Mouse (Mus musculus) lung, embryonic 15.5 days (tissue): ENCODE measurements around the gene Chd1. TPM values are rescaled to one million over a fixed set of nuclear protein-coding genes. Genes with fewer than 3 reads are reported as not detected.
"Not testable (repeated sequence)": the region's sequence is repeated elsewhere in the genome, so short reads cannot be mapped to it uniquely, and the experiment has no call there.

Source experiments
- ATAC-seq: fragments of 200-750 bp; cut with Nextera tagmentation; 2 replicates; pipeline ENCODE4 v1.8.0; 2017; ENCODE audit warnings: moderate number of reproducible peaks, borderline replicate concordance; ENCODE audit not compliant: low FRiP score, low TSS enrichment; ENCODE audit errors: extremely low read depth
- H3K27ac ChIP-seq: fragments of 300-500 bp; sonication (generic); 2 replicates; pipeline ENCODE4 v1.5.1; 2015; ENCODE audit warnings: moderate library complexity, mild to moderate bottlenecking, inconsistent platforms
- H3K27me3 ChIP-seq: fragments of 300-500 bp; sonication (generic); 2 replicates; pipeline ENCODE4 v1.6.1; 2015; ENCODE audit warnings: inconsistent platforms
- H3K36me3 ChIP-seq: fragments of 300-500 bp; sonication (generic); 2 replicates; pipeline ENCODE4 v1.6.1; 2015; ENCODE audit warnings: inconsistent platforms
- H3K4me1 ChIP-seq: fragments of 300-500 bp; sonication (generic); 2 replicates; pipeline ENCODE4 v1.6.1; 2015; ENCODE audit warnings: inconsistent platforms
- H3K4me2 ChIP-seq: fragments of 300-500 bp; sonication (generic); 2 replicates; pipeline ENCODE4 v1.6.1; 2015; ENCODE audit warnings: inconsistent platforms, mild to moderate bottlenecking, moderate library complexity
- H3K4me3 ChIP-seq: fragments of 300-500 bp; sonication (generic); 2 replicates; pipeline ENCODE4 v1.5.1; 2015; ENCODE audit warnings: mild to moderate bottlenecking, inconsistent platforms
- H3K9ac ChIP-seq: fragments of 300-500 bp; sonication (generic); 2 replicates; pipeline ENCODE4 v1.6.1; 2015; ENCODE audit warnings: inconsistent platforms
- H3K9me3 ChIP-seq: fragments of 300-500 bp; sonication (generic); 2 replicates; pipeline ENCODE4 v1.6.1; 2016; ENCODE audit warnings: inconsistent platforms
- whole genome bisulfite sequencing: fragments of 180-500 bp; shearing (Covaris S2); methylation state at CpG from one replicate; pipeline ENCODE4 v1.1.7; 2015; 5-methylcytosine and 5-hydroxymethylcytosine counted together
- polyA plus RNA-seq: library from polyadenylated mRNA; unstranded; fragments of >200 nt; fragmentation: Nextera tagmentation; extraction: Ambion mirVana; gene quantifications from 2 replicates; pipeline ENCODE4 v1.2.1, GENCODE M21; 2015

Chd1 gene
- polyA plus RNA-seq, 1 experiment from 2014 or later: 30.2 TPM

- Histone ChIP-seq H3K9ac (peak overlapping the region; percentile 93), H3K27me3 (no peaks in the 10 kb centered on the region), H3K4me2 (peak overlapping the region; percentile 60), H3K4me3 (peak overlapping the region; percentile 93), H3K36me3 (peaks cover 13% of the 10 kb centered on the region), H3K27ac (peak overlapping the region; percentile 98), H3K9me3 (no peaks in the 10 kb centered on the region), H3K4me1 (peaks cover 15% of the 10 kb centered on the region)
- WGBS: 4% methylated on average over 12 of the region's 12 CpGs
- ATAC-seq: no peak
These were observed 651 bp upstream of the Chd1 start for GRCm38 (mm10) chr17:15704158-15704474.

- Histone ChIP-seq H3K9ac (peak overlapping the region; percentile 93), H3K4me1 (peaks cover 15% of the 10 kb centered on the region), H3K27me3 (no peaks in the 10 kb centered on the region), H3K9me3 (no peaks in the 10 kb centered on the region), H3K27ac (peak overlapping the region; percentile 98), H3K36me3 (peaks cover 14% of the 10 kb centered on the region), H3K4me2 (peak overlapping the region; percentile 85), H3K4me3 (peak overlapping the region; percentile 93)
- under 1% methylated on average over 88 of the region's 89 CpGs for WGBS
- ATAC-seq: peak; percentile 56
These were observed 827 bp downstream of the Chd1 start for GRCm38 (mm10) chr17:15705303-15706284.

- Histone ChIP-seq H3K4me3 (no peak overlapping the region), H3K4me2 (no peak overlapping the region), H3K36me3 (peaks cover 5% of the 10 kb centered on the region; the same call in 1 of the 2 replicates), H3K27me3 (no peaks in the 10 kb centered on the region), H3K9ac (no peak overlapping the region), H3K27ac (no peak overlapping the region), H3K9me3 (no peaks in the 10 kb centered on the region), H3K4me1 (peaks cover 5% of the 10 kb centered on the region; the same call in 1 of the 2 replicates)
- ATAC-seq: no peak
- 62% methylated on average over 4 of the region's 4 CpGs for WGBS
These were observed 9.7 kb downstream of the Chd1 start for GRCm38 (mm10) chr17:15714507-15714906.

- no peaks in the 10 kb centered on the region for H3K9me3 ChIP-seq
- H3K36me3 ChIP-seq: peaks cover 5% of the 10 kb centered on the region; the same call in 1 of the 2 replicates
- no peak overlapping the region for H3K4me2 ChIP-seq
- H3K9ac ChIP-seq: no peak overlapping the region
- 68% methylated on average over 3 of the region's 3 CpGs for WGBS
- ATAC-seq: peak; percentile 46; the same call in 1 of the 2 replicates
- H3K4me1 ChIP-seq: peaks cover 6% of the 10 kb centered on the region; the same call in 1 of the 2 replicates
- no peak overlapping the region for H3K27ac ChIP-seq
- H3K27me3 ChIP-seq: no peaks in the 10 kb centered on the region
- H3K4me3 ChIP-seq: no peak overlapping the region
These were observed 10.5 kb downstream of the Chd1 start for GRCm38 (mm10) chr17:15715013-15715902.

- Histone ChIP-seq H3K9me3 (no peaks in the 10 kb centered on the region), H3K36me3 (peaks cover 5% of the 10 kb centered on the region; the same call in 1 of the 2 replicates), H3K4me2 (no peak overlapping the region), H3K27me3 (no peaks in the 10 kb centered on the region), H3K4me1 (peaks cover 7% of the 10 kb centered on the region; the same call in 1 of the 2 replicates), H3K9ac (no peak overlapping the region), H3K4me3 (no peak overlapping the region), H3K27ac (no peak overlapping the region)
- 80% methylated on average over 3 of the region's 3 CpGs for WGBS
- ATAC-seq: no peak
These were observed 11.2 kb downstream of the Chd1 start for GRCm38 (mm10) chr17:15715940-15716339.

- no peak for ATAC-seq
- 80% methylated on average over 3 of the region's 3 CpGs for WGBS
- Histone ChIP-seq H3K27ac (no peak overlapping the region), H3K4me2 (no peak overlapping the region), H3K4me3 (no peak overlapping the region), H3K27me3 (no peaks in the 10 kb centered on the region), H3K36me3 (peaks cover 10% of the 10 kb centered on the region), H3K9me3 (no peaks in the 10 kb centered on the region), H3K4me1 (peaks cover 2% of the 10 kb centered on the region; the same call in 1 of the 2 replicates), H3K9ac (no peak overlapping the region)
These were observed 16.1 kb downstream of the Chd1 start for GRCm38 (mm10) chr17:15720841-15721240.

GRCm38 (mm10) chr17:15723291-15723690 lies 18.5 kb downstream of the Chd1 start:
- WGBS: 69% methylated on average over 1 of the region's 1 CpGs
- H3K27me3 ChIP-seq: no peaks in the 10 kb centered on the region
- H3K36me3 ChIP-seq: peaks cover 31% of the 10 kb centered on the region
- H3K4me2 ChIP-seq: no peak overlapping the region
- no peaks in the 10 kb centered on the region for H3K9me3 ChIP-seq
- H3K4me3 ChIP-seq: no peak overlapping the region
- ATAC-seq: no peak
- H3K4me1 ChIP-seq: peaks cover 2% of the 10 kb centered on the region; the same call in 1 of the 2 replicates
- no peak overlapping the region for H3K27ac ChIP-seq
- no peak overlapping the region for H3K9ac ChIP-seq

- peaks cover 34% of the 10 kb centered on the region for H3K36me3 ChIP-seq
- 71% methylated on average over 5 of the region's 5 CpGs for WGBS
- not testable (repeated sequence) for H3K4me1 ChIP-seq, H3K27ac ChIP-seq, H3K27me3 ChIP-seq, ATAC-seq, H3K9ac ChIP-seq, H3K4me2 ChIP-seq, H3K4me3 ChIP-seq, H3K9me3 ChIP-seq
These were observed 19.2 kb downstream of the Chd1 start for GRCm38 (mm10) chr17:15723866-15724475.

GRCm38 (mm10) chr17:15731706-15732105 lies 26.9 kb downstream of the Chd1 start:
- H3K36me3 ChIP-seq: peaks cover 57% of the 10 kb centered on the region
- H3K4me3 ChIP-seq: no peak overlapping the region
- no peak overlapping the region for H3K9ac ChIP-seq
- WGBS: 89% methylated on average over 5 of the region's 5 CpGs
- no peaks in the 10 kb centered on the region for H3K9me3 ChIP-seq
- H3K27me3 ChIP-seq: no peaks in the 10 kb centered on the region
- ATAC-seq: no peak
- H3K4me1 ChIP-seq: no peaks in the 10 kb centered on the region
- no peak overlapping the region for H3K27ac ChIP-seq
- no peak overlapping the region for H3K4me2 ChIP-seq

- H3K4me3 ChIP-seq: no peak overlapping the region
- H3K9me3 ChIP-seq: no peaks in the 10 kb centered on the region
- H3K36me3 ChIP-seq: peaks cover 55% of the 10 kb centered on the region
- H3K27me3 ChIP-seq: no peaks in the 10 kb centered on the region
- ATAC-seq: no peak
- H3K4me2 ChIP-seq: no peak overlapping the region
- H3K27ac ChIP-seq: no peak overlapping the region
- no peaks in the 10 kb centered on the region for H3K4me1 ChIP-seq
- H3K9ac ChIP-seq: no peak overlapping the region
- WGBS: 87% methylated on average over 10 of the region's 10 CpGs
These were observed 32.7 kb downstream of the Chd1 start for GRCm38 (mm10) chr17:15737346-15737917.

- peaks cover 57% of the 10 kb centered on the region for H3K36me3 ChIP-seq
These were observed 37.1 kb downstream of the Chd1 start for GRCm38 (mm10) chr17:15741836-15742235.

More at GRCm38 (mm10) chr17:15741836-15742235, 37.1 kb downstream of the Chd1 start:
- ATAC-seq: no peak
- no peak overlapping the region for H3K4me3 ChIP-seq
- H3K4me1 ChIP-seq: no peaks in the 10 kb centered on the region
- H3K4me2 ChIP-seq: no peak overlapping the region
- H3K9me3 ChIP-seq: no peaks in the 10 kb centered on the region
- no peaks in the 10 kb centered on the region for H3K27me3 ChIP-seq
- H3K9ac ChIP-seq: no peak overlapping the region
- WGBS: 86% methylated on average over 8 of the region's 8 CpGs
- no peak overlapping the region for H3K27ac ChIP-seq
